Comparison of ENCODE assay signal across 18 mouse cellular contexts in the genomic region with DNA sequence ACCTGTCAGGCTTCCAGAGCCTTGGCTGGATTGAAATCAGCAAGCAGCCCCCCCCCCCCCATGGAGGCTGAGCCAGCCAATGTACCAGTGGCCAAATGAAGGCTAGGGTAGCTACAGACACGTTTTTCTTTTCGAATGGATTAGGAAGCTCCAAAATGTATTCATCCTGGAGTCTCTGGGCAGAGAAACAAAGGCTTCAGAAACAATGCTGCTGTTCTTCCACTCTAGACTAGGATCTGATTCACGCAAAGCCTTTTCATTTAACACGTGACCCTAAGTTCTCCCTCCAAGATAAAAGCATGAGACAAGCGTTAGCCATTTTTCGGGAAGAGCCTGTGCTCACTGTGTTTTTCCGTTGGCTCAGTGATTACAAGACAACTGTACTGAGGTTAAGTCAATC.
DNase-seq lines count a peak whose midpoint lies in the region; ATAC-seq and TF ChIP-seq lines count a peak whose summit lies in the region.
"Had no signal": no experiment of that assay in that cellular context is flagged by ENCODE, and none has a peak within 500 bp of the region (broad histone marks: within the 10 kb centered on the region; RNA-seq: fewer than 3 reads in every experiment).

No protein-coding gene starts in this region.

- H3K36me3 ChIP-seq in forebrain, embryonic 14.5 days (ENCODE audit: control insufficient read depth, insufficient read depth, low read length): no peaks in the 10 kb centered on the region
- H3K36me3 ChIP-seq in midbrain, embryonic 14.5 days (ENCODE audit: control insufficient read depth, insufficient read depth, low read length): no peaks in the 10 kb centered on the region
- H3K36me3 ChIP-seq: heart, embryonic 15.5 days; neural tube, embryonic 12.5 days had no signal

- H3K27me3 ChIP-seq in forebrain, embryonic 14.5 days (replicated peaks; ENCODE audit: control insufficient read depth, insufficient read depth, low read length): no peaks in the 10 kb centered on the region
- H3K27me3 ChIP-seq in midbrain, embryonic 14.5 days (ENCODE audit: control insufficient read depth, insufficient read depth, low read length): no peaks in the 10 kb centered on the region
- H3K27me3 ChIP-seq: heart, embryonic 15.5 days; neural tube, embryonic 12.5 days had no signal

- no peak for ATAC-seq in forebrain, embryonic 14.5 days
- ATAC-seq in midbrain, embryonic 14.5 days (ENCODE audit: low FRiP score, low TSS enrichment): no peak
- no peak for ATAC-seq in inflammation-experienced regulatory T-cells, adult 6 months
- ATAC-seq: intestine, postnatal 0 days; lung, postnatal 0 days had no signal

- H3K9me3 ChIP-seq in forebrain, embryonic 14.5 days (replicated peaks; ENCODE audit: control insufficient read depth, low read length): no peaks in the 10 kb centered on the region
- no peaks in the 10 kb centered on the region for H3K9me3 ChIP-seq in midbrain, embryonic 14.5 days (ENCODE audit: control insufficient read depth, low read length)
- H3K9me3 ChIP-seq: heart, embryonic 15.5 days; neural tube, embryonic 12.5 days had no signal

- H3K4me2 ChIP-seq in forebrain, embryonic 14.5 days (ENCODE audit: low read length): no peak overlapping the region
- H3K4me2 ChIP-seq in midbrain, embryonic 14.5 days (ENCODE audit: low read length): no peak overlapping the region
- H3K4me2 ChIP-seq: heart, embryonic 15.5 days; neural tube, embryonic 12.5 days had no signal

- H3K9ac ChIP-seq in forebrain, embryonic 14.5 days (ENCODE audit: low read length): no peak overlapping the region
- H3K9ac ChIP-seq in midbrain, embryonic 14.5 days (replicated peaks; ENCODE audit: low read length): no peak overlapping the region
- H3K9ac ChIP-seq: heart, embryonic 15.5 days; neural tube, embryonic 12.5 days had no signal

- H3K4me1 ChIP-seq in forebrain, embryonic 14.5 days (ENCODE audit: control insufficient read depth, insufficient read depth, low read length): no peaks in the 10 kb centered on the region; the same call in 1 of the 2 replicates
- H3K4me1 ChIP-seq in midbrain, embryonic 14.5 days (ENCODE audit: control insufficient read depth, insufficient read depth, low read length): 0 out of 2 replicates have a peak, but pooled peaks cover 4% of the 10 kb centered on the region

- no peak for TF ChIP-seq POLR2A in brain, embryonic 14.5 days (IDR thresholded peaks at IDR 0.05; ENCODE audit: borderline replicate concordance, extremely low read depth, insufficient read depth, insufficient read length, poor library complexity, severe bottlenecking)

- no peak overlapping the region for H3K4me3 ChIP-seq in layer of hippocampus, adult 2 months
- no peak overlapping the region for H3K4me3 ChIP-seq in forebrain, embryonic 14.5 days (ENCODE audit: low read depth, low read length)
- no peak overlapping the region for H3K4me3 ChIP-seq in midbrain, embryonic 14.5 days (replicated peaks; ENCODE audit: low read depth, low read length)
- H3K4me3 ChIP-seq: heart, embryonic 15.5 days; neural tube, embryonic 12.5 days had no signal

- TF ChIP-seq CTCF in layer of hippocampus, adult 2 months (conservative IDR thresholded peaks at IDR 0.05): no peak
- no peak for TF ChIP-seq CTCF in brain, embryonic 14.5 days (IDR thresholded peaks at IDR 0.05; ENCODE audit: borderline replicate concordance, extremely low read depth, insufficient read depth, insufficient read length)

- H3K27ac ChIP-seq in layer of hippocampus, adult 2 months: peak overlapping the region; percentile 40; the same call in 1 of the 2 replicates
- H3K27ac ChIP-seq in forebrain, embryonic 14.5 days (ENCODE audit: low read depth, low read length): no peak overlapping the region
- H3K27ac ChIP-seq in midbrain, embryonic 14.5 days (replicated peaks; ENCODE audit: low read depth, low read length): no peak overlapping the region
- H3K27ac ChIP-seq: heart, embryonic 15.5 days; neural tube, embryonic 12.5 days had no signal

- WGBS in forebrain, embryonic 14.5 days: 8% methylated on average over 7 of the region's 7 CpGs
- WGBS in midbrain, embryonic 14.5 days: 6% methylated on average over 7 of the region's 7 CpGs

- DNase-seq in layer of hippocampus, adult 2 months (ENCODE audit: low spot score in 2 of 2): no peak
- DNase-seq in layer of hippocampus, adult 9-10 months (ENCODE audit: low spot score): no peak
- peak; percentile 79 for DNase-seq in brain, embryonic 14.5 days (ENCODE audit: low read depth)
- DNase-seq in forebrain, embryonic 14.5 days (ENCODE audit: low spot score): peak; percentile 60
- peak; percentile 49 for DNase-seq in midbrain, embryonic 14.5 days
- no peak for DNase-seq in right cerebral cortex, adult 18-20 months
- DNase-seq: adrenal gland, adult 8-10 months; cerebellum, adult 9-11 months; gastrocnemius, postnatal 36 days; layer of hippocampus, postnatal 36 days; left cerebral cortex, postnatal 4 days; liver; thymus, adult 2 months had no signal

Comparison
In these comparisons a context has a peak if more than half of its experiments do, and no peak if none do; other contexts are left out.
1. DNase-seq: peak in brain, embryonic 14.5 days (single experiment), forebrain, embryonic 14.5 days (single experiment) and midbrain, embryonic 14.5 days (single experiment); none in layer of hippocampus, adult 2 months (0 of 2), layer of hippocampus, adult 9-10 months (single experiment) and right cerebral cortex, adult 18-20 months (single experiment).